Mouse (Mus musculus) layer of hippocampus, postnatal 25 days (tissue): ENCODE data around the gene Idh3b. TPM values are rescaled to one million over a fixed set of nuclear protein-coding genes. Genes with fewer than 3 reads are reported as not detected.

Source experiments
- DNase-seq, 2 experiments: peaks; one replicate each; pipeline ENCODE4 v3.0.0; 2022; ENCODE audit warnings: mixed read lengths in 2 of 2, low spot score in 1 of 2; ENCODE audit errors: extremely low spot score in 1 of 2
- total RNA-seq, 2 experiments: library from RNA; stranded (reverse); gene quantifications; 2 replicates each; pipeline ENCODE4 v1.2.3; 2021

Gene Idh3b
- total RNA-seq, 2 experiments from 2014 or later, result 320 to 329 TPM

DNA sequence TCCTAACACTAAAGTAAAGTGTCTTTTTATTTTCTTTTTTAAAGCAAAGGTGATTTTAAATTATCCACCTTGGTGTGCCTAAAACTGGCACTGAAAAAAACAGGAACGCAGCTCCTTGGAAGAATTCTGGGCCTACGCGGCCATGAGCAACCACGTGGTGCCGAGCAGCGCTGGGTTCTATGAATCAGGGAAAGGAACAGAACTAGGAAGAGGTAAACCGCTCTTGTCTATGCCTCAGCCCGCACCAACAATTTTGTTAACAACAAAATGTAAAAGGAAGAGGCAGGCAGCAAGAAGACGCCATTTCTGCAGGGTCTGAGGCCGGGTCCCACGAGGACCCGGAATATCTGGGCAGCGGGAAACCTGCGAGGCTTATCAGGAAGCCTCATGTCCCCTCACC, 10.6 kb downstream of the Idh3b start:
- peak in 1 of 2 experiments; percentile 33 for DNase-seq

DNA sequence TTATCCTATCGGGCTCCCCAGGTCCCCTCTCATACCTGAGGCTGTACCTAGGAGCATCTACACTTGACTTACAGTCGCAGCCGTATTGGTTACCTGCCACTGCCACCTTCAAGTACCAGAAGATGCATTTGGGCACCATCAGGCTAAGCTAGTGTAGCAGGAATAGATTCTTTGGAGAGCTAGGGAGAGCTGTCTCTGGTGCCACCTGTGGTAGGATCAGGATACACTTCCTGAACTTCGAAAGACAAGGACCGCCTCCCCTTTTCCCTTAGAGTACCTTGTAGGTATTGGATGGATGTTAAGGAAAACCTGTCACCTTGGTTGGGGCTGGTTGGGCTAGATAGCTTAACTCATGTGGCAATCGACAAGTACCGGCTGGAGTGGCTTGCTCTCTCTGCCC, 16.3 kb downstream of the Idh3b start:
- DNase-seq, result no peak

DNA sequence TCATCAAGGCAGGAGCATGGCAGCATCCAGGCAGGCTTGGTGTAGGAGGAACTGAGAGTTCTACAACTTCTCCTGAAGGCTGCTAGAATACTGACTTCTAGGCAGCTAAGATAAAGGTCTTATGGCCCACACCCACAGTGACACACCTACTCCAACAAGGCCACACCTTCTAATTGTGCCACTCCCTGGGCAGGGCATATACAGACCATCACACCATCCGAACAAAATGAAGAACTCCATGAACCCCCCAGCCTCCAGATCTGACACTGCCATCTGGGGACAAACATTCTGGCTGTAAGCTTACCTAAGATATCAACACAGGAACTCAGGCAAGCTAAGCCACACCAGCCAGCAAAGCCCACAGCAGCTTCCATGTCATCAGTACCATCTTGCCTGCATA, 18.8 kb downstream of the Idh3b start:
- no peak for DNase-seq

DNA sequence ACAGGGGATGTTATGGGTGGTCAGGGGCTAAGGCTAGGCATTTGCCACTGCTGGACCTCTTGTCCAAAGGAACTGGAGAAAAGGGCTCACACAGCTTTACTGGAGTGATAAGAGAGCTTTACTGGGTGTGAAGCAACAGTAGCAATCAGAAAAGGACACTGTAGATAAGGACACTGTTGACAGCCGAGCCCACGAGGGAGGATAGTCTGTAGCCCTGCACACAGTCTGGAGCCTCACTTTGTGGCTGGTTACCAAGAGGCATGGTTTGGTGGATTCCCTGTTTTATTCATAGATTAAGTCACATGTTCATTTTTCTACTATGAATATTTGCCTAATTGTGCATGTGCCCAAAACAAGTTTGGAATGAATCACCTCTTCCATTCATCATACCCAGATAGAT, 21.9 kb downstream of the Idh3b start:
- DNase-seq, result no peak

DNA sequence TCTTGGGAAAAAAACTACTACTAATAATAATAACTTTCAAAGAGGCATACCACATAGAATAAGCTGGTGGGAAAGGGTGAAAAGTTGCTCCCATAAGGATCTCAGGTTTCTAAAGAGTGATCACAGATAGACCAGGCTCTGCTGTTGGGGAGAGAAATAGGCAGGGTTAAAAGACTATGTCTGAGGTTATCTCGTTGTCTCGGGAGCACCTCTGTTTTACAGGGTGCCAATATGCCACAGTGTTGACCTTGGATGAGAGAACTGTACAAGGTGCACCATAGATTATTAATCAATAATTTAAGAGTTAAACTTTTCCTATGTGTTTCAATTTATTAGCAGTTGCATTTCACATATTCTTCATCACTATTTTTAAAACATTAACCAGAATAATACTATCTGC, 22.4 kb downstream of the Idh3b start:
- no peak for DNase-seq

DNA sequence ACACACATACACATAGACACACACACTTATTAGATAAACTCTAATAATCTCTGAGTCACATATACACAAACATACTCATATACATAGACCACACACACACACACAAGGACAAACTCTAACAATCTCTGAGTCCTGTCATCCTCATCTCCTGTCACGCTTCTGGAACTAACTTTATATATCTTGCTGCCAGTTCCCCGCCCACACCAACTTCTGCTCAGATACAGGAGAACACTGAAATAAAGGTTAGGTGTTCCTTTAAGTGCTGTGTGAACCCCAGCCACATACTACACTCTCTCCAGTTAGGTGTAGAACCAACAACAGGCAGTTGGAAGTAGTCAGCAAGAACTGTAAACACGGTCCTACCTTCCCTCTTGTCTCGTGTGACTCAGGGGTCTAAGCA, 23.5 kb downstream of the Idh3b start:
- no peak for DNase-seq

DNA sequence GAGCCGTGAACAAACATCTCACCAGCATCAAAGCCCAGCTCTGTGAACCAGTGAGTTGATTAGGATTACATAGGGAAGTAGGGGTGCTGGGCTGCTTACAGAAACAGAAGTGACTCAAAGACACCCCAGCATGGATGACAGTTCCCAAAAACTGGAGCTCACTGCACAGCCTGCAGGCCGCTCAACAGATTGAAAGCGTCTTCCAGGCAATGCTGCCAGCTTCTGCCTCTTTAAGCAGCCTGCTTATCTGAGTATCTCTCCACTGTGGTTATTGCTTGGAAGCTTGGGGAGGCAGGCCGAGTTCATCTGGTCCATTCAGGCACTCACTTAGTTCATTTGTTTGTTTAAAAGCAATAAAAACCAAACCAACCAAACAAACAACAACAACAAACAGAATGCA, 27.6 kb downstream of the Idh3b start:
- DNase-seq, result no peak

DNA sequence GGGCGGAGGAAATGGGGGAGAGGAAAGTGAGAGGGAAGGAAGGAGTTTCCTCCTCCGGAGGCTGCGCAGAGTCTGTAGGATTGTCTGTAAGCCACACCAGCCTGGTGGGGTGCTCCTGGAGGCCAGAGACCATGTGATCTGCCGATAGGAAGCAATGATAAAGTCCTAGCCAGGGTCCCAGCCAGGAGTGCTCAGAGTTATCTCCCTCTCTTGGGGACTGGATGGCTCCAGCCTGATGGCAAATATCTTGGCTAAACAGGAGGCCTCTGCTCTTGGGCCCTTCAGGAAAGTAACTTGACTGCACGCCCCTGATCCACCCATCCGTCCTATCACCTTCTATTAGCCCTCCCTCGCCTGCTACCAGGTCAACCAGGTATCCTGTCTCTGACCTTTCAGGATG, 36.1 kb downstream of the Idh3b start:
- no peak for DNase-seq

DNA sequence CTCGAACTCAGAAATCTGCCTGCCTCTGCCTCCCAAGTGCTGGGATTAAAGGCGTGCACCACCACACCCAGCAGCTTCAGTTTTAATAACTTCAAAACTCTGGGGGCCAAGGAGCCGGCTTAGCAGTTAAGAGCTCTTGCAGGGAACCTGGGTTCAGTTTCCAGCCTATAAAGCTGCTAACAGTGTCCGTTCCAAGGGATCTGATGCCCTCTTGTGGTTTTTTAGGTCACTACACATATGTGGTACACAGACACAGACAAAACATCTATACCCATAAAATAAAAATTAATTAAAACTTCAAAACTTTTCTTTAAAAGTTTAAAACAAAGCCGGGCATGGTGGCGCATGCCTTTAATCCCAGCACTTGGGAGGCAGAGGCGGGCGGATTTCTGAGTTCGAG, 37.4 kb downstream of the Idh3b start:
- peak in 1 of 2 experiments; percentile 9 for DNase-seq

Other genes with a start within 250 kb of the Idh3b start
- gene Tgm6, start 172.1 kb downstream of the Idh3b start, total RNA-seq, result under 1 TPM; 0.16 to 0.17 TPM
- gene Snrpb, start 105.1 kb downstream of the Idh3b start, total RNA-seq, result 100 to 1,000 TPM; 101 to 123 TPM
- gene Tmc2, start 89.4 kb downstream of the Idh3b start, total RNA-seq, result under 1 TPM in 1 of 2 experiments, not detected in 1; 0.12 TPM
- 100 to 1,000 TPM; 129 to 165 TPM for gene Nop56, start 10.1 kb downstream of the Idh3b start, total RNA-seq
- gene Ebf4, start 10.6 kb upstream of the Idh3b start, total RNA-seq, result 10 to 100 TPM in 1 of 2 experiments, 1 to 10 TPM in 1; 9.3 to 13.6 TPM
- 1 to 10 TPM; 6.3 to 6.8 TPM for gene Cpxm1, start 113.0 kb upstream of the Idh3b start, total RNA-seq
- gene Gm28372, start 120.7 kb upstream of the Idh3b start, total RNA-seq, result not detected
- not detected for gene 1700020A23Rik, start 120.7 kb upstream of the Idh3b start, total RNA-seq
- not detected for gene Tmem239, start 121.9 kb upstream of the Idh3b start, total RNA-seq
- gene Vps16, start 139.8 kb upstream of the Idh3b start, total RNA-seq, result 10 to 100 TPM; 91.6 to 95.2 TPM
- gene Pced1a, start 140.2 kb upstream of the Idh3b start, total RNA-seq, result 10 to 100 TPM; 22.4 to 25.4 TPM
- 100 to 1,000 TPM; 322 to 337 TPM for gene Ptpra, start 165.7 kb upstream of the Idh3b start, total RNA-seq